Mouse (Mus musculus) midbrain, embryonic 12.5 days (tissue): Measurements from ENCODE around the gene E330021D16Rik. TPM values are rescaled to one million over a fixed set of nuclear protein-coding genes. Genes with fewer than 3 reads are reported as not detected.

Source experiments
- ATAC-seq: fragments of 200-750 bp; cut with Nextera tagmentation; 2 replicates; pipeline ENCODE4 v1.8.0; 2017; ENCODE audit warnings: low read depth, moderate TSS enrichment, moderate library complexity; ENCODE audit not compliant: low FRiP score
- H3K27ac ChIP-seq: fragments of 300-500 bp; sonication (generic); replicated peaks from 2 replicates; pipeline ENCODE4 v1.5.1; 2016; ENCODE audit warnings: mild to moderate bottlenecking
- H3K27me3 ChIP-seq: fragments of 300-500 bp; sonication (generic); 2 replicates; pipeline ENCODE4 v1.6.1; 2016; ENCODE audit warnings: mild to moderate bottlenecking
- H3K36me3 ChIP-seq: fragments of 300-500 bp; sonication (generic); 2 replicates; pipeline ENCODE4 v1.6.1; 2016
- H3K4me1 ChIP-seq: fragments of 300-500 bp; sonication (generic); 2 replicates; pipeline ENCODE4 v1.6.1; 2016
- H3K4me2 ChIP-seq: fragments of 300-500 bp; sonication (generic); replicated peaks from 2 replicates; pipeline ENCODE4 v1.6.1; 2016; ENCODE audit warnings: mild to moderate bottlenecking, moderate library complexity
- H3K4me3 ChIP-seq: fragments of 300-500 bp; sonication (generic); 2 replicates; pipeline ENCODE4 v1.5.1; 2016; ENCODE audit warnings: mild to moderate bottlenecking
- H3K9ac ChIP-seq: fragments of 300-500 bp; sonication (generic); replicated peaks from 2 replicates; pipeline ENCODE4 v1.6.1; 2016; ENCODE audit warnings: mild to moderate bottlenecking, moderate library complexity
- H3K9me3 ChIP-seq: fragments of 300-500 bp; sonication (generic); 2 replicates; pipeline ENCODE4 v1.6.1; 2016; ENCODE audit warnings: mild to moderate bottlenecking
- WGBS: fragments of 180-500 bp; shearing (Covaris S2); methylation state at CpG from one replicate; pipeline ENCODE4 v1.1.7; 2016; 5-methylcytosine and 5-hydroxymethylcytosine counted together
- polyA plus RNA-seq: library from polyadenylated mRNA; unstranded; fragments of >200 nt; fragmentation: Nextera tagmentation; extraction: Ambion mirVana; gene quantifications from 2 replicates; pipeline ENCODE4 v1.2.1, GENCODE M21; 2016

The E330021D16Rik gene
- polyA plus RNA-seq, 1 experiment from 2014 or later = not detected

GRCm38 (mm10) chr6:136418889-136419835 lies 3.8 kb upstream of the E330021D16Rik start:
- WGBS = 84% methylated on average over 17 of the region's 17 CpGs

DNA sequence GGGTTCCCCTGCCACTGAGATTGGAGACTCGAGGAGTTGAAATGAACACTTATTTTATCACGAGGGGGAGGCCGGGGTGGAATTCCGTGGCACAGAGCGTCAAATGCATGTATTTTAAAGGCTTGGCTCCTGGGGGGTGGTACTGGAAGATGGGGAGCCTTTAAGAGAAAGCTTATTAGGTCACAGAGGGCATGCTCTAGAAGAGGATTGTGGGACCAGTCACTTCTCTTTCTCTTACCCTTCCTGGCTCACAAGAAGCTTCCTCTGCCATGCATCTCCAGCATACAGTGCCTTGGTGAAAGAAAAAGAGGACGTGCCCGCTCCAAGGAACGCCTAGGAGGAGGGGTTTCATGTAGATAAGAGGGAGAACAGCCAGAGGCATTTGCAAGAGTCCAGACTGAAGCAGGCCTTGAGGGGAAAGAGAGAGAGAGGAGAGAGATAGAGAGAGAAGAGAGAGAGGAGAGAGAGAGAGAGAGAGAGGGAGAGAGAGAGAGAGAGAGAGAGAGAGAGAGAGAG lies 3.0 kb upstream of the E330021D16Rik start:
- Histone ChIP-seq H3K4me2 (no peak overlapping the region), H3K27me3 (no peaks in the 10 kb centered on the region), H3K4me3 (no peak overlapping the region), H3K36me3 (no peaks in the 10 kb centered on the region), H3K9ac (no peak overlapping the region), H3K9me3 (0 out of 2 replicates have a peak, but pooled peaks cover 2% of the 10 kb centered on the region), H3K27ac (no peak overlapping the region), H3K4me1 (no peaks in the 10 kb centered on the region)
- no peak for ATAC-seq
- WGBS = 77% methylated on average over 8 of the region's 8 CpGs

More at GRCm38 (mm10) chr6:136418889-136419835, 3.8 kb upstream of the E330021D16Rik start:
- H3K9me3 ChIP-seq = no peaks in the 10 kb centered on the region
- no peaks in the 10 kb centered on the region for H3K36me3 ChIP-seq
- no peak overlapping the region for H3K4me2 ChIP-seq
- ATAC-seq = no peak
- H3K4me3 ChIP-seq = no peak overlapping the region
- no peak overlapping the region for H3K27ac ChIP-seq
- no peaks in the 10 kb centered on the region for H3K4me1 ChIP-seq
- no peaks in the 10 kb centered on the region for H3K27me3 ChIP-seq
- no peak overlapping the region for H3K9ac ChIP-seq

DNA sequence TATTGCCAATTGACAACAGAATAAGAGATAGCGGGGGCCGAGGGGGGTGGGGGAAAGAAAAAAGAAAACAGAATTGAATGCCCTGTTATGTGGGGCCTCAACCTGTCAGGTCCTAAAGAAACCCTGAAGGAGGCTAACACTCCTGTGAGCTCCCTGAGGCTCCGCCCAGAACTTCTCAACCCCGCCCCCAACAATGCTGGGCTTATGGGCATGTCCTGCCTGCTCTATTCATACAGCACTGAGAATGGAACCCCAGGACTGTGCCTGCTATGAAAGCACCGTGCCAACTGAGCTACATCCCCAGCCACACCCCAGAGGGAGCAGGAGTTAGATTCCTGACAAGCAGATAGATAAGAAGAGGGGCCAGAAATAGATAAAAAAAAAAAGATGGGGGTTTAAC lies 2.5 kb upstream of the E330021D16Rik start:
- Histone ChIP-seq H3K4me1 (no peaks in the 10 kb centered on the region), H3K36me3 (no peaks in the 10 kb centered on the region), H3K4me3 (no peak overlapping the region), H3K4me2 (no peak overlapping the region), H3K9me3 (0 out of 2 replicates have a peak, but pooled peaks cover 2% of the 10 kb centered on the region), H3K9ac (no peak overlapping the region), H3K27me3 (no peaks in the 10 kb centered on the region), H3K27ac (no peak overlapping the region)
- no peak for ATAC-seq
- WGBS = 70% methylated on average over 5 of the region's 5 CpGs

- no peak for ATAC-seq
- Histone ChIP-seq H3K4me1 (no peaks in the 10 kb centered on the region), H3K27ac (no peak overlapping the region), H3K9ac (no peak overlapping the region), H3K4me3 (no peak overlapping the region), H3K9me3 (0 out of 2 replicates have a peak, but pooled peaks cover 2% of the 10 kb centered on the region), H3K27me3 (no peaks in the 10 kb centered on the region), H3K36me3 (no peaks in the 10 kb centered on the region), H3K4me2 (no peak overlapping the region)
- WGBS = 88% methylated on average over 5 of the region's 5 CpGs
These were observed 1.5 kb downstream of the E330021D16Rik start for GRCm38 (mm10) chr6:136413856-136414362.

- Histone ChIP-seq H3K9me3 (no peaks in the 10 kb centered on the region), H3K9ac (no peak overlapping the region), H3K4me3 (no peak overlapping the region), H3K36me3 (no peaks in the 10 kb centered on the region), H3K27ac (no peak overlapping the region), H3K27me3 (no peaks in the 10 kb centered on the region), H3K4me2 (no peak overlapping the region), H3K4me1 (no peaks in the 10 kb centered on the region)
- 86% methylated on average over 2 of the region's 2 CpGs for WGBS
- ATAC-seq = no peak
These were observed 7.7 kb downstream of the E330021D16Rik start for GRCm38 (mm10) chr6:136407608-136408192.

DNA sequence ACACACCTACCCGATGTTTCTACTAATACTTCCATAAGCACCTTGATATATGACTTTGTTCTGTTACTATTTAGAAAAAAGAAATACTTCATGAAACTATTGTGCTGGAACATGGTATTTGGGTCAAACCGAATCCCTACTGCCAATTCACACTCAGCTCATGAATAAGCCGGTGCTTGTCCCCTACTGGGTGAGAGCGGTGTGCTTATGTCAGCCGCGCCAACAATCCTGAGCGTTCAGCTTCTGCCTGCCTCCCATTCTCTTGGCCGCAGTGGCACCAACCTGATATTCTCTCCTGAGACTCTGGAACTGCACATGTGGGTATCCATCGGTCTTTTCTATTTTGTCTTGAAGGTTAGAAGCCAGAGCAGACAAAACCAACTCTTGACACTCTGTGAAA lies 18.5 kb downstream of the E330021D16Rik start:
- no peak overlapping the region for H3K4me2 ChIP-seq
- WGBS = 92% methylated on average over 9 of the region's 9 CpGs
- no peak for ATAC-seq

GRCm38 (mm10) chr6:136390262-136390661 lies 25.1 kb downstream of the E330021D16Rik start:
- no peaks in the 10 kb centered on the region for H3K27me3 ChIP-seq
- 0 out of 2 replicates have a peak, but pooled peaks cover 3% of the 10 kb centered on the region for H3K9me3 ChIP-seq
- WGBS = 43% methylated on average over 9 of the region's 9 CpGs
- ATAC-seq = no peak
- no peaks in the 10 kb centered on the region for H3K36me3 ChIP-seq
- no peak overlapping the region for H3K4me3 ChIP-seq
- no peak overlapping the region for H3K27ac ChIP-seq
- no peaks in the 10 kb centered on the region for H3K4me1 ChIP-seq
- no peak overlapping the region for H3K4me2 ChIP-seq
- H3K9ac ChIP-seq = no peak overlapping the region

More for the DNA sequence above, 18.5 kb downstream of the E330021D16Rik start:
- no peak overlapping the region for H3K9ac ChIP-seq
- H3K4me1 ChIP-seq = no peaks in the 10 kb centered on the region
- no peaks in the 10 kb centered on the region for H3K36me3 ChIP-seq
- no peak overlapping the region for H3K4me3 ChIP-seq
- no peak overlapping the region for H3K27ac ChIP-seq
- 0 out of 2 replicates have a peak, but pooled peaks cover 3% of the 10 kb centered on the region for H3K9me3 ChIP-seq
- no peaks in the 10 kb centered on the region for H3K27me3 ChIP-seq

GRCm38 (mm10) chr6:136385287-136385686 lies 30.1 kb downstream of the E330021D16Rik start:
- ATAC-seq = no peak
- Histone ChIP-seq H3K4me2 (no peak overlapping the region), H3K9me3 (no peaks in the 10 kb centered on the region), H3K4me3 (no peak overlapping the region), H3K4me1 (no peaks in the 10 kb centered on the region), H3K36me3 (no peaks in the 10 kb centered on the region), H3K27ac (no peak overlapping the region), H3K27me3 (no peaks in the 10 kb centered on the region), H3K9ac (no peak overlapping the region)
- 77% methylated on average over 7 of the region's 7 CpGs for WGBS

DNA sequence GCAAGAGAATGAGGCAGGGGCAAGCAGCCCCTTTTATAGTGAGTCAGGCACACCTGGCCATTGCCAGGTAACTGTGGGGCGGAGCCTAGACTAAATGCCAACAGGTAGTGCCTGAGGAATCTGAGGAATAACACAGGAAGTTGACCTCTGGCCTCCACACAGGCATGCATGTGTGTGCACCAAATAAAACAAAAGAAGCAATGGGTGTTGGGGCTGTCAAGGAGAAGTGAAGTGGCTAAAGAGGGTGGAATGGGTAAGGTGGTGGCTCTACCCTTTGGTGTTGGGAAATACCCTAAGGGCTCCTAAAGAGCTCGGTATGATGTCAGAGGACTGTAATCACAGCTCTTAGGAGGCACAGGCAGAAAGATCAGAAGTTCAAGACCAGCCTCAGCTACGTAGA lies 32.2 kb downstream of the E330021D16Rik start:
- WGBS = 95% methylated on average over 3 of the region's 3 CpGs
- H3K4me3 ChIP-seq = no peak overlapping the region
- no peak overlapping the region for H3K9ac ChIP-seq
- H3K27ac ChIP-seq = no peak overlapping the region
- no peaks in the 10 kb centered on the region for H3K4me1 ChIP-seq
- ATAC-seq = no peak
- H3K4me2 ChIP-seq = no peak overlapping the region
- H3K9me3 ChIP-seq = no peaks in the 10 kb centered on the region
- no peaks in the 10 kb centered on the region for H3K27me3 ChIP-seq
- no peaks in the 10 kb centered on the region for H3K36me3 ChIP-seq

- Histone ChIP-seq H3K4me3 (no peak overlapping the region), H3K9me3 (no peaks in the 10 kb centered on the region), H3K9ac (no peak overlapping the region), H3K4me1 (no peaks in the 10 kb centered on the region), H3K27me3 (no peaks in the 10 kb centered on the region), H3K36me3 (no peaks in the 10 kb centered on the region), H3K4me2 (no peak overlapping the region), H3K27ac (no peak overlapping the region)
- ATAC-seq = no peak
These were observed 39.3 kb downstream of the E330021D16Rik start for GRCm38 (mm10) chr6:136376097-136376496.

DNA sequence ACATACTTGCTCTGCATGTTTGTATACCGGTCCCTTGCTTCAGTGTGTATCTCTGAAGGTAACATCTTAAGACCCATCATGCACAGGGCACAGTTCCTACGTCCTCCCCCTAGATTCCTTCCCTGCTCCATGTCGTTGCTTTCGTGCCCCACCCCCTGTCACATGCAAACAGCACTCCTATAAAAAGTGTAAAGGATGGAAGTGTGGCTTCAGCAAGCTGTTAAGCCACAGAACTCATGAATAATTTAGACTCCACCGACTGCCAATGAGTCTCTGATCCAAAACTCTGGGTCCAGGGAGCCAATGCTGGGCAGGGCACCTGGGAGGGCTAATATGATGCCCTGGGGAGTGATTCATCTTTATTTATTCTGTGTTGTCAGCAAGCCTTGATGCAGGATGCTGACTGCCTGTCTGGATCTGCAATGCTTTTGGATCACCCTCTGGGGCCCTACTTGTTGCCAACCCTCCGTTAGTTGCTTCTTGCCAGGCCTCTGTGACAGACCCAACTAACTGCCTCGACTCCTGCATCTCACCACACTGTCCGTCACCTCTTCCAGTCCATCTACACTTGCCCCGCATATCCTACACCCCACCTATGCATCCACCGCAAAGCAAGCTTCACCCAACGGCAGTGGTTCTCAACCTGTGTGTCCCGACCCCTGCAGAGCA lies 50.8 kb downstream of the E330021D16Rik start:
- Histone ChIP-seq H3K9ac (no peak overlapping the region), H3K27ac (no peak overlapping the region), H3K4me1 (no peaks in the 10 kb centered on the region), H3K27me3 (no peaks in the 10 kb centered on the region), H3K9me3 (no peaks in the 10 kb centered on the region), H3K4me2 (no peak overlapping the region), H3K36me3 (no peaks in the 10 kb centered on the region), H3K4me3 (no peak overlapping the region)
- WGBS = 79% methylated on average over 12 of the region's 12 CpGs
- ATAC-seq = no peak
